Comparison of ENCODE assay signal across 8 mouse cellular contexts in genomic region chr1:19208641-19209358, GRCm38 (mm10). TPM values are rescaled to one million over a fixed set of nuclear protein-coding genes. Genes with fewer than 3 reads are reported as not detected.
DNase-seq lines count a peak whose midpoint lies in the region; ATAC-seq lines count a peak whose summit lies in the region.
"Had no signal": no experiment of that assay in that cellular context is flagged by ENCODE, and none has a peak within 500 bp of the region (broad histone marks: within the 10 kb centered on the region; RNA-seq: fewer than 3 reads in every experiment).

TSS of gene Tfap2b (plus strand) at chr1:19208914.

- H3K4me3 ChIP-seq in megakaryocyte, embryonic 14.5 days (replicated peaks), result peak within 1 kb of the TSS; percentile 88
- no peak within 1 kb of the TSS for H3K4me3 ChIP-seq in forebrain, embryonic 14.5 days (ENCODE audit: low read depth, low read length)
- no peak within 1 kb of the TSS for H3K4me3 ChIP-seq in liver, embryonic 12.5 days

- H3K9me3 ChIP-seq in megakaryocyte, embryonic 14.5 days, result peaks cover under 1% of the 10 kb centered on the region; the same call in 1 of the 2 replicates
- no peaks in the 10 kb centered on the region for H3K9me3 ChIP-seq in forebrain, embryonic 14.5 days (replicated peaks; ENCODE audit: control insufficient read depth, low read length)
- no peaks in the 10 kb centered on the region for H3K9me3 ChIP-seq in liver, embryonic 12.5 days (replicated peaks)

- no peak for ATAC-seq in megakaryocyte, adult 5-6 weeks (ENCODE audit: poor library complexity, severe bottlenecking)
- no peak for ATAC-seq in forebrain, embryonic 14.5 days
- no peak for ATAC-seq in liver, embryonic 12.5 days

- 0 out of 2 replicates have a peak within 1 kb of the TSS, but pooled peaks have one; percentile 9 for H3K4me2 ChIP-seq in forebrain, embryonic 14.5 days (ENCODE audit: low read length)
- peak within 1 kb of the TSS; percentile 24; the same call in 1 of the 2 replicates for H3K4me2 ChIP-seq in liver, embryonic 12.5 days

- WGBS in forebrain, embryonic 14.5 days, result under 1% methylated on average over 26 of the region's 26 CpGs
- 4% methylated on average over 26 of the region's 26 CpGs for WGBS in liver, embryonic 12.5 days (ENCODE audit: insufficient replicate concordance)

- H3K9ac ChIP-seq in forebrain, embryonic 14.5 days (ENCODE audit: low read length), result no peak within 1 kb of the TSS
- H3K9ac ChIP-seq in liver, embryonic 12.5 days, result no peak within 1 kb of the TSS

- peaks cover 11% of the 10 kb centered on the region for H3K4me1 ChIP-seq in megakaryocyte, embryonic 14.5 days
- no peaks in the 10 kb centered on the region for H3K4me1 ChIP-seq in forebrain, embryonic 14.5 days (ENCODE audit: control insufficient read depth, insufficient read depth, low read length)
- H3K4me1 ChIP-seq in liver, embryonic 12.5 days, result no peaks in the 10 kb centered on the region

- no peaks in the 10 kb centered on the region for H3K36me3 ChIP-seq in megakaryocyte, embryonic 14.5 days (replicated peaks; ENCODE audit: low read length)
- no peaks in the 10 kb centered on the region for H3K36me3 ChIP-seq in forebrain, embryonic 14.5 days (ENCODE audit: control insufficient read depth, insufficient read depth, low read length)
- no peaks in the 10 kb centered on the region for H3K36me3 ChIP-seq in liver, embryonic 12.5 days

- peak; percentile 38 for DNase-seq in forebrain, embryonic 14.5 days (ENCODE audit: low spot score)
- DNase-seq in thymus, postnatal 4 days, result no peak
- no peak for DNase-seq in spleen, adult 12 weeks (ENCODE audit: low spot score)
- no peak for DNase-seq in layer of hippocampus, adult 8-10 months (ENCODE audit: low spot score in 2 of 2)

- peaks cover 57% of the 10 kb centered on the region for H3K27me3 ChIP-seq in megakaryocyte, embryonic 14.5 days (replicated peaks)
- peaks cover 51% of the 10 kb centered on the region for H3K27me3 ChIP-seq in forebrain, embryonic 14.5 days (replicated peaks; ENCODE audit: control insufficient read depth, insufficient read depth, low read length)
- H3K27me3 ChIP-seq in liver, embryonic 12.5 days (replicated peaks), result peaks cover 66% of the 10 kb centered on the region

- no peak within 1 kb of the TSS for H3K27ac ChIP-seq in forebrain, embryonic 14.5 days (ENCODE audit: low read depth, low read length)
- H3K27ac ChIP-seq in liver, embryonic 12.5 days, result no peak within 1 kb of the TSS

RNA-seq across cellular contexts. Expression of gene Tfap2b, which starts in this region (rescaled TPM):
- polyA plus RNA-seq in megakaryocyte, embryonic 14.5 days (2012; ENCODE audit: insufficient read depth, low replicate concordance), result not detected in 2 replicates
- not detected in 2 replicates for total RNA-seq in megakaryocyte, adult 5-6 weeks (2015)
- total RNA-seq in megakaryocyte, adult 5-6 weeks (2017), result not detected in 2 replicates
- 0.60 and 1.5 TPM in 2 replicates for polyA plus RNA-seq in forebrain, embryonic 14.5 days (2014; fragmentation: Nextera tagmentation; extraction: Ambion mirVana)
- polyA plus RNA-seq in liver, embryonic 12.5 days (2016; fragmentation: Nextera tagmentation; extraction: Ambion mirVana), result 0.18 TPM in 1 of 2 replicates, not detected in the other
- under 1 TPM in 3 of 4 experiments, not detected in 1; 0.18 to 0.45 (median 0.20) TPM for total RNA-seq in layer of hippocampus, adult 8-10 months (2022)
- polyA plus RNA-seq: small intestine, adult 2 months had no signal
